Mouse (Mus musculus) granulocyte monocyte progenitor cell, adult 5-6 weeks (primary cell): Measurements from ENCODE around the gene Ddrgk1. TPM values are rescaled to one million over a fixed set of nuclear protein-coding genes. Genes with fewer than 3 reads are reported as not detected.

Experiments
- ATAC-seq: replicated peaks from 2 replicates; pipeline ENCODE4 v1.8.0; 2016; ENCODE audit warnings: mild to moderate bottlenecking, moderate TSS enrichment, inconsistent platforms; ENCODE audit not compliant: poor library complexity, severe bottlenecking
- total RNA-seq, 2 experiments: library from RNA; stranded (forward) in 1 of 2; stranded (reverse) in 1 of 2; fragments of 200-712, 200-1000 nt in 1 of 2; fragments of >200 nt in 1 of 2; fragmentation: Nextera tagmentation in 1 of 2; gene quantifications; 2 replicates each; pipeline ENCODE4 v1.2.3; 2014 to 2017

Ddrgk1 gene
- total RNA-seq (2014; fragmentation: Nextera tagmentation) = 50.3 and 111 TPM in 2 replicates
- total RNA-seq (2017) = 84.5 and 86.3 TPM in 2 replicates

- ATAC-seq = peak; percentile 80
Measured at GRCm38 (mm10) chr2:130664102-130664701, at the start of gene Ddrgk1. Gene Ddrgk1 (minus strand): TSS chr2:130664659.

- peak; percentile 80 for ATAC-seq
Measured at GRCm38 (mm10) chr2:130707057-130707456, 42.6 kb upstream of the Ddrgk1 start.

GRCm38 (mm10) chr2:130706602-130707001 is 42.1 kb upstream of the Ddrgk1 start:
- ATAC-seq = no peak

- no peak for ATAC-seq
Measured at GRCm38 (mm10) chr2:130705178-130705577, 40.7 kb upstream of the Ddrgk1 start.

- no peak for ATAC-seq
Measured at GRCm38 (mm10) chr2:130704040-130705001, 39.9 kb upstream of the Ddrgk1 start.

DNA sequence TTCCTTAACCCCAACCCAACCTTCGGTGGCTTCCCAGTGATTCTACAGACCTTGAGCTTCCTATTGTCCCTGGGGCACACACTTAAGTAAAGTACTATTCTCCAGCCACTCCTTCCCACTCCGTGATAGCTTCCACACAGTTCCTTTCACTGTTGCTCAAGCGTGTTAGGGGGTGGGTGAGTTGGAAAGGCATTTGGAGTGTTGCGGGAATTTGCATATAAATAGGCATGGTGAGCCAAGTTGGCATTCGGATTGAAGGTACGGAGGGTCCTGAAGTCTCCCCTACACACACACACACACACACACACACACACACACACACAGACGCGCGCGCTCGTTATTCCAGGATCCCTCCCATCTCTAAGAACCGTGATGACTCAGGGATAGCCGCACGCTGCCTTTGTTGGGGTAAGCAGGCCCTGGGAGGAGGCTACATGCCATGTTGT is 33.4 kb upstream of the Ddrgk1 start:
- no peak for ATAC-seq

GRCm38 (mm10) chr2:130697153-130697810 is 32.8 kb upstream of the Ddrgk1 start, which contains the start of gene Slc4a11:
Gene Slc4a11 (minus strand): TSS chr2:130697519.
- ATAC-seq = peak; percentile 89

DNA sequence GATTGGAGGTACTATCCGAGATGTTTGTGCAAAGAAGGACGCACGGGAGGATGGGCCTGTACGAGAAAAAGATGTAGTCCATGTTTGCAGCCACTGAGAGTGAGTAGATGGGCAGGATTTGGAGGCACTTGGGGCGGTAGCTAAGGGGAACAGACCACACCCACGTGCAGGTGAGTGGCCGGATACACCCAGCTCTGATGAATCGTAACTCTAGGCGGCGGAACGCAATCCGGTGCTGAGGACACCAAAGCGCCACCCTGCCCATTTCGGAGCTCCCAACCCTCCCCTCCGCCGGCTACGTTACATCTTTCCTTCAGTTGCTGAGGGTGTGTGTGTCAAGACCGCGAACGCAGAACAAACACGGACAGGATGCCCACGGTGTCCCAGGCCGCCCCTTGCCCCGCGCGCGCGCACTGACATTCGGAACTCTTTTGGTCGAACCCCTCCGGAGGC is 32.3 kb upstream of the Ddrgk1 start:
- ATAC-seq = peak; percentile 18

- no peak for ATAC-seq
Measured at GRCm38 (mm10) chr2:130693563-130693962, 29.1 kb upstream of the Ddrgk1 start.

DNA sequence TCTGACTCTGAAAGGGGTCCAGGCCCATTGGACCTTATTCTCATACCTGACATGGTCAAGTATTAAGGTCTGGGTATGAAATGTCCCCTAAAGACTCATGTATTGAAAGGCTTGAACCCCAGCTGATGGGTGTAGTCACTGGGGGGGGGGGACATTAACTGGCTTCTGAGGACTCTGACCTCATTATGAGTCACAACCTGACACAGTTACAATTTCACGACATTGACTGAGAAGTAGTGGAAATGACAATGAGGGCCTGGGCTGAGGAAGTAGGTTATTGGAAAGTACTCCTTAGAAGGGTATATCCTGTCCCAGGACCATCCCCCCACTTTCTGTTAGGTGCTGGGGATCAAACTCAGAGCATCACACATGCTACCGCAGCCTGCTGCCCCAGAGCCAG is 24.6 kb upstream of the Ddrgk1 start:
- no peak for ATAC-seq

GRCm38 (mm10) chr2:130685426-130685825 is 21.0 kb upstream of the Ddrgk1 start:
- no peak for ATAC-seq

DNA sequence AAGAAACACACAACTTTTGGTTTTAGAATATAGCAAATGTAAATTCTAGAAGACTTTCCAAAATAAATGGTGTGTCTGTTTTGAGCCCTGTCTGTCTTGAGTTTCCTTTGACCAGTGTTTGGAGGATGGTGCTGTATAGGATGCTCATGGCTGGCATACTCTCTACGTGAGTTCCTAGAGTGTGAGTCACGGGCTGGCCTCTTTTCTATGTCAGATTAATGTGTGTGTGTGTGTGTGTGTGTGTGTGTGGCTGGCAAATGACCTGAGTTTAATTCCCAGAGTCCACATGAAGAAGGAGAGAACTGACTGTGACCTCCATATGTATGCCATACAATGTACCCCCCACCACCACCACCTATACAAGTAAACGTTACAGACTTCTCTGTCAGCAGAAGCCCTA is 17.1 kb upstream of the Ddrgk1 start:
- ATAC-seq = no peak

DNA sequence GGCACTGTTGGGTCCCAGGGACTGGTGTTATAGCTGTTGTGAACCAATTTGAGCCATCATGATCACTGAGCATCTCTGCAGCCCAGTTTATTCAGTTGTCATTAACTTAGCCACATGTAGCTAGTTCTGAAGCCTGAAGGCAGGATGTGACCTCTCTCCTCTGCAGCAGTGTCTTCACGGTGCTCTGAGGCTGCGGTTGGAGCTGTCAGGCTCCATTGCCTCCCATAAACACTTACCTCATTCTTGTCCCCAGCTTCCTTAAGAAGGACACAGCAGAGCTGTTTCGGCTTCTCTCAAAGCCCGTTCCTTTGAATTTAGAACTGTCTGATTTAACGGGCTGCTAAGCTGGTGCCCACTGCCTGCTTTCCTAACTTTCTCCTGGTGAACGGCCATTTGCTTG is 15.4 kb upstream of the Ddrgk1 start:
- ATAC-seq = no peak

GRCm38 (mm10) chr2:130679154-130679553 is 14.7 kb upstream of the Ddrgk1 start:
- ATAC-seq = no peak

DNA sequence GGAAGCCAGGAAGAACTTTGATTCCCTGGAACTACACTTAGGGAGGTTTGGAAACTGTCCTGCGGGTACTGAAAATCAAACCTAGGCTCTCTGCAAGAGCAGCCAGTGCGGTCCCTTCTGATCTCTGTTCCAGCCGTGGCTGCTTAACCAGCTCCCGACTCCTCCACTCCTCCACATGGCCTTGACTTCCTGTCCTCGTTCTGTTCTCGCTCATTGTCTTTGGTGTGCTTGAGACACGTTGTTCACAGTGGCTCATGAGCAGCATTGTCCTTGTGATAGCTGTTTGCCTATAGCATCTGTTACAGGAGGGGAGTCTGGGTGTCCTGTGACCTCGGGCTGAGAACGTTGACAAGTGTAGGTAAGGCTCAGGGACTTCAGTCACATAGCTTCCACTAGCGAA is 12.8 kb upstream of the Ddrgk1 start:
- no peak for ATAC-seq

- ATAC-seq = peak; percentile 68
Measured at GRCm38 (mm10) chr2:130667559-130667958, 3.1 kb upstream of the Ddrgk1 start, which contains the start of gene Itpa. Gene Itpa (plus strand): TSS chr2:130667610.

DNA sequence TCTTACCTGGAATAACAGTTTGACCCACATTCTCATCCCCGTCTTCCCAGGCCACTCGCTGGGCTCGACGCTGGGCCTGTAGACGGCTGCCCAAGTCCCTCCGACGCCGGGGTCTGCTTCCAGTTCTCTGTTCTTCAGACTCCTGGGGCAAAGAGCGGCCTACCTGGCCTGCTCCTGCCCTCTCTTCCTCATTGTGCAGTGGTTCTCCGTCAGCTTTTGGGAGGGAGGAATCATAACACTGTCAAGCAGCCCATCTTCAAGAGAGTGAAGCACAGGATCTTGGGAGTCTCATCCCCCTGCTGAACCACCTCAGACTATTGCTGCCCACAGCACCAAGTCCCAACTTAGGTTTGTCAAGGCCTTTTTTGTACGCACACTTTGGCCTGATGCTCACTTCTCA is 1.1 kb downstream of the Ddrgk1 start:
- ATAC-seq = no peak

DNA sequence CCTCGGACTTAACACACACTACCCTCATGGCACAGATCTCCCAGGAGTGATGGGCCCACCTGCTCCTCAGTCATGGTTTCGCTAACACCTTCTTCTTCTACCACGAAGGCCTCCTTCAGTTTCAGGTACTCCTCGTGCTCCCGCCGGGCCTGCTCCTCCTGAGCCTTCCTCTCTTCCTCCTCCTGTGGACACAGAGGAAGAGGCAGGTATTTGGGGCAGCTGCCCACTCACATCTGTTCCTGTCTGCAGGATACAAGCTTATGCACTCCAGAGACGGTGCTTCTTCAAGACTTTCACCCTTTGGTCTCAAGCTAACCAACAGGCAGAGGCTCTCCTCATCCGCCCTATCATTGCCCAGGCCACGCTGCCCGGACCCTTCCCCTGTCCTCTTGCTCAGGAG is 5.9 kb downstream of the Ddrgk1 start:
- ATAC-seq = no peak

GRCm38 (mm10) chr2:130657541-130657940 is 6.9 kb downstream of the Ddrgk1 start:
- ATAC-seq = no peak

- ATAC-seq = no peak
Measured at GRCm38 (mm10) chr2:130656536-130656935, 7.9 kb downstream of the Ddrgk1 start.
